Mouse (Mus musculus): ENCODE data around the gene Med13l. TPM values are rescaled to one million over a fixed set of nuclear protein-coding genes. Genes with fewer than 3 reads are reported as not detected.
A peak's percentile ranks its signal among the peaks of the same experiment; 100 is the strongest.

The Med13l gene
- polyA plus RNA-seq, 1 experiment from 2014 or later: 13.9 TPM

DNA sequence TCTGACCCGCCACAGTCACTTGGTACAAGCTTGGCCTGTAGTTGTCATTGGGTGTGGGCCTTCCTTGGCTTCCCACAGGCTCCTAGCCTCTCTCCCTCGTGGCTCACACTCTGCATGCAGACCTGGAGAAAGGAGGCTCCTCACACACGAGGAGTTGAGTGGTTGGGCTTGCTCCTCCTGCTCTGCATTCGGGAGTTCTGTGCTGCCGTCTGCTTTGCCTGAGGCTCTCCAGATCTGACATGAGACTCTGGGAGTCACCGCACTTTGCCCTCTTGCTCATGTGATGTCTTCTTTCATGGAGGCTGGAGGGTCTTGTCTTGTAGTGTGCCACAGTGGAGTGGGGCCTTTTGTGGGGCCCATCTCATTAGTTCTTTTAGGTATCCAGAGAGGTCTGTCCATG, 26.1 kb downstream of the Med13l start:
- Histone ChIP-seq H3K4me1 (peaks cover 60% of the 10 kb centered on the region), H3K36me3 (no peaks in the 10 kb centered on the region), H3K27ac (no peak overlapping the region), H3K27me3 (ENCODE audit: low read depth, poor library complexity, severe bottlenecking) (no peaks in the 10 kb centered on the region), H3K4me3 (no peak overlapping the region), H3K9me3 (replicated peaks) (no peaks in the 10 kb centered on the region)
- no peak for DNase-seq (ENCODE audit: low spot score)
- 39% methylated on average over 6 of the region's 6 CpGs for WGBS

DNA sequence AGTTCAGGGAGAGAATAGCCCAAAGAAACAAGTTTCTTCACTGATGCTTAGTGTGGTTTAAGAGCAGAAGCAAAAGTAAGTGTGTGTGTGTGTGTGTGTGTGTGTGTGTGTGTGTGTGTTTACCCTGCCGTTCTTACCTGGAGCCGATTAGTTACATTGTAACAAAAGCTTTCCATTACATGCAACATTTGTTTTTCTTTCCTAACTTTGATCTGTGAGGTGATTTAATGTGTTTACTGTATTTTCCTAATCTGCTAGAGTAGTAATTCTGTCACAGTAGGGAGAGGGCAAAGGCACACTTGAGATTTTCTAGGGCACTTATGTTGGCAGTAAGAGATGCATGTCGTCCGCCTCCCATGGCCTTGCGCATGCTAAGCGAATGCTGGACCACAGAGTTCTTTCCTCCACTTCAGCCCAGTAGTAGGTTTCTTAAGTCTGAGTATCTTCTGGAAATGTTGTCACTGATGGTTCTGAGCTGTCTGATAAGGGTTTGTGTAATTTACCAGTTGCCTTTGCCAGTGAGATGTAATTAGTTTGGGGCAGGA, 28.0 kb downstream of the Med13l start:
- H3K9me3 ChIP-seq (replicated peaks): no peaks in the 10 kb centered on the region

DNA sequence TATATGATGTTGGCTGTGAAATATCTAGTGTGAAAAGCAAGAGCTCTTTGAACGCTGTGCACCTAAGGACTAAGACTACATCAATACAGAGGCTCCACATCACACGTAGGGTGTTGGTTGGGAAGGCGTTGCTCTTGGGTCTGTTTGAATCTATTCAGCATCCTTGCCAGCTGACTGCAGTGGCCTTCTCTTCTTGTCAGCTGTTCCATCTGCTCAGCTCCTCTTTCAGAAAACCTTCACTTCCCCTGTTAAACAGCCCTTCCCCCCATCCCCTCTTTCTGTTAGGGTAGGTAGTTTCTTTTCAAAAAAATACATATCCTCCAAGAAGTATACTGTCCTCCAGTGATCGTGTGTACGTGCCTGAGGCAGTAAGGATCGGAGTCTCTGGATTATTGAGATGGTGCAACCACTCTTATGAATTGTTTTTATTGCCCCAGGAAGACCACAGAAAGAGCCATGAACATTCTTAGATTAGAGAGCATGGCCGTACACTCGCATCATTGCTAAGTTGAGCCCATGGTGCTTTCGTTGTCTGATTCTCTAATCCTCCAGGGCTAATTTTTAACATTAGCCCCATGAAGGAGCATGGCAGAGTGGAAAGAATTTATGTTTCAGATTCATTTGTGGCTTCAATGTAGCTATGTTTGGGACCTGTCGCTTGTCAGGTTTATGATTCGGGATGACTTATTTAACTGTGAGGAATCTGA, 28.9 kb downstream of the Med13l start:
- no peak overlapping the region for H3K4me3 ChIP-seq
- H3K9me3 ChIP-seq (replicated peaks): no peaks in the 10 kb centered on the region
- no peak for DNase-seq (ENCODE audit: low spot score)
- 79% methylated on average over 11 of the region's 11 CpGs for WGBS
- no peaks in the 10 kb centered on the region for H3K36me3 ChIP-seq
- H3K27me3 ChIP-seq (ENCODE audit: low read depth, poor library complexity, severe bottlenecking): no peaks in the 10 kb centered on the region
- H3K4me1 ChIP-seq: peaks cover 62% of the 10 kb centered on the region
- H3K27ac ChIP-seq: no peak overlapping the region

More for the DNA sequence above, 28.0 kb downstream of the Med13l start:
- Histone ChIP-seq H3K4me3 (no peak overlapping the region), H3K36me3 (no peaks in the 10 kb centered on the region), H3K27me3 (ENCODE audit: low read depth, poor library complexity, severe bottlenecking) (no peaks in the 10 kb centered on the region), H3K4me1 (peaks cover 62% of the 10 kb centered on the region), H3K27ac (0 out of 2 replicates have a peak overlapping the region, but pooled peaks have one; percentile 7)
- DNase-seq (ENCODE audit: low spot score): no peak
- 76% methylated on average over 6 of the region's 6 CpGs for WGBS

DNA sequence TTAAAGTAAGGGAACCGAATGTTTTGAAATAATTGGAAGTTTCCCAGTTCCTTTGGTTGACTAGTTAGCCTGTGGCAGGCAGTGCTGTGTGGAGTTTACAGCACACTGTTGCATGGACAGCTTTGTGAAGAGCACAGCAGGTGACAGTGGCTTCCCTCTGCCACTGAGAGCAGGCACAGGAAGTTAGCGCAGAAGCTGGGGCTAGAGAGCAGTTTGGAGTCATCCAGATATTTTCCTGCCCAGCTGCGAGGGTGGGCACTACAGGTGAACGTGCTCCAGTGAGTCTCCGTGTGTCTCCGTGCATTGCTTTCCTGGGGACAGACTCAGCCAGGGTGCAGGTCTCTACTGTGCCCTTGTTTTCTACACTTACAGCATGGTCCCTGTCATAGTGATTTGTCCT, 30.4 kb downstream of the Med13l start:
- 44% methylated on average over 6 of the region's 6 CpGs for WGBS
- H3K4me1 ChIP-seq: peaks cover 57% of the 10 kb centered on the region
- 0 out of 2 replicates have a peak, but pooled peaks cover 5% of the 10 kb centered on the region for H3K36me3 ChIP-seq

DNA sequence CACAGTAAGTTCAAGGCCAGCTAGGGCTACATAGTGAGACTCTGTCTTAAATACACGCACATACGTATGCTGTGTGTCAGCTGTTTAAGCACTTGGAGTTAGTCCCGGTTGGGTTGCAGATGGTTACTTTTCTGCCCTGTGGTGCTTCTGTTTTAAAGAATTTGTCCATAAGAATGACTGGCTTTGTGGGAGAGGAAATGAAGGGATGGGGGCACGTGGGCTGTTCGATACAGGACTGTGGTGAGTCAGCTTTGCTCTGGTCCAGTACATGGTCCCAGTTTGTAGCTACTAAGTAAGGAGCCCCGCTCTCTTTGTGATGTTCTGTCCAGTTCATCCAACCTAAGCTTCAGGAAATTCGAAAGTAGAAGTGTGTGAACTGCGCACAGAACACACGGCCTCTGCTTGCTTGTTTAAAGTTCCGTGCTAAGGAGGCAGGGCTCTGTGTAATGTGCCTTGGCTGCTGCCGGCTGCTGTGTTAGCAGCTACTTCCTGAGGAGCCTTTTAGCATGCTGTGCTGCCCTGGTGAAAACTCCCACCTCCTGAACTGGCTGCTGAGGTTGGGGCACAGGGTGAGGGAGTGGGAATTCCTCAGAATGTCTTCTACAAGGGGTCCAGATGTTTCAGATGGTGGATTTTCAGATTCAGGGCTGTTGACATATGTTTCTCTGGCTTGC, 31.5 kb downstream of the Med13l start:
- H3K9me3 ChIP-seq (replicated peaks): no peaks in the 10 kb centered on the region
- no peaks in the 10 kb centered on the region for H3K27me3 ChIP-seq (ENCODE audit: low read depth, poor library complexity, severe bottlenecking)
- peak overlapping the region; percentile 14; the same call in 1 of the 2 replicates for H3K27ac ChIP-seq
- WGBS: 42% methylated on average over 11 of the region's 11 CpGs
- DNase-seq (ENCODE audit: low spot score): no peak
- peaks cover 49% of the 10 kb centered on the region for H3K4me1 ChIP-seq
- peaks cover 12% of the 10 kb centered on the region for H3K36me3 ChIP-seq
- H3K4me3 ChIP-seq: no peak overlapping the region

More for the DNA sequence above, 30.4 kb downstream of the Med13l start:
- Histone ChIP-seq H3K4me3 (no peak overlapping the region), H3K27me3 (ENCODE audit: low read depth, poor library complexity, severe bottlenecking) (no peaks in the 10 kb centered on the region), H3K27ac (no peak overlapping the region), H3K9me3 (replicated peaks) (no peaks in the 10 kb centered on the region)
- no peak for DNase-seq (ENCODE audit: low spot score)

DNA sequence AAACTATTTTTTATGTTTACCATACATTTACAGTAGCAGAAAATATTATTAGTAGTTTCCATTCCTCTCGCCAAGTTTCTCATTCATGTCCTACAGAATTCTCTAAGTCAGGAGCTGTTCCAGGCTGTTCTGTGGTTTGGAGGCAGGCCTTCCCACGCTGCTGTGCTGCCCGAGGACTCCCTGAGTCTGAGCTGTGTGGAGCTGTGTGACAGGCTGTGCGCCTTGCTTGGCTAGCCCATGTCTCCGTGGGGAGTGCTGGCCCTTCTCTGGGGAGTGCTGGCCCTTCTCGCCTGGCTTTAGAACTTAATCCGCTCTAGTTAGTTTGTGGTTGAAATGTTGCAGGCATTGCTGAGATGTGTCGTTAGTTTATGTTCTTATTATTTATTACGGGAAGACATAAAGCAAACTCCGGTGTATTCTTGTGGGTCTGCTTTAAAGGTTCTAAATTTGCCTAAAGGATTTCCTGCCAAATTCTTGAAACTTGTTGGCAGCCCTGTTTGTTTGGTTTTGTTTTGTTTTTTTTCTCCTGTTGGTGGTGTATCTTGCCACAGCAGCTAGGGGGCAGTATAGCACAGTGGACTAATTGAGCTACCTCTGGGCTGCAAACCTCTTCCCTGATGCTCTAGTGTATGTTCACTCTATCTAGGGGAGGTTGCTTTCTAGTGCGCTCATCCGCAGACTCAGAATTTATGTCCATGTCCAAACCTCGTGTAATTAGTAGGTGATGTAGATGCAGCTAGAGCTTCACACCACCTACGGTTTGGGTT, 34.2 kb downstream of the Med13l start:
- H3K4me1 ChIP-seq: peaks cover 32% of the 10 kb centered on the region
- H3K36me3 ChIP-seq: peaks cover 12% of the 10 kb centered on the region
- H3K27ac ChIP-seq: no peak overlapping the region
- no peak for DNase-seq (ENCODE audit: low spot score)
- no peaks in the 10 kb centered on the region for H3K27me3 ChIP-seq (ENCODE audit: low read depth, poor library complexity, severe bottlenecking)
- 65% methylated on average over 14 of the region's 14 CpGs for WGBS
- H3K4me3 ChIP-seq: no peak overlapping the region
- no peaks in the 10 kb centered on the region for H3K9me3 ChIP-seq (replicated peaks)

DNA sequence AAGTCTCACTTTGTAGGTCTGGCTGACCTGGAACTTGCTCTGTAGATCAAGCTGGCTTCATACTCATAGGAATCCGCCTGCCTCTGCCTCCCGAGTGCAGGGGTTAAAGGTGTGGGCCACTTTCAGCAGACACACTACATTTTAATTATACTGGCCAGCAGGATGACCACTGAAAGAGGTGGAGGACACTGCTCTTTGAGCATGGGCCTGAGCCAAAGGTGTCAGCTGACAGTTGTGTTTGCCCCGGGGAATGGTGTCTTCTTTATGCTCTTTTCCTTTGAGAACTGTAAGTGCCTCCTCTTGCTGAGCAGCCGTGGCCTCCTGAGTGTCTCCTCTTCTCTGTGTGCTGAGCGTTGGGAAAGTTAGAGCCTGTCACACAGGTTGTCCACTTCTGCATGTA, 35.4 kb downstream of the Med13l start:
- Histone ChIP-seq H3K36me3 (peaks cover 12% of the 10 kb centered on the region), H3K4me3 (no peak overlapping the region), H3K9me3 (replicated peaks) (no peaks in the 10 kb centered on the region), H3K27me3 (ENCODE audit: low read depth, poor library complexity, severe bottlenecking) (no peaks in the 10 kb centered on the region), H3K27ac (no peak overlapping the region), H3K4me1 (peaks cover 32% of the 10 kb centered on the region)
- no peak for DNase-seq (ENCODE audit: low spot score)
- WGBS: 87% methylated on average over 5 of the region's 5 CpGs

DNA sequence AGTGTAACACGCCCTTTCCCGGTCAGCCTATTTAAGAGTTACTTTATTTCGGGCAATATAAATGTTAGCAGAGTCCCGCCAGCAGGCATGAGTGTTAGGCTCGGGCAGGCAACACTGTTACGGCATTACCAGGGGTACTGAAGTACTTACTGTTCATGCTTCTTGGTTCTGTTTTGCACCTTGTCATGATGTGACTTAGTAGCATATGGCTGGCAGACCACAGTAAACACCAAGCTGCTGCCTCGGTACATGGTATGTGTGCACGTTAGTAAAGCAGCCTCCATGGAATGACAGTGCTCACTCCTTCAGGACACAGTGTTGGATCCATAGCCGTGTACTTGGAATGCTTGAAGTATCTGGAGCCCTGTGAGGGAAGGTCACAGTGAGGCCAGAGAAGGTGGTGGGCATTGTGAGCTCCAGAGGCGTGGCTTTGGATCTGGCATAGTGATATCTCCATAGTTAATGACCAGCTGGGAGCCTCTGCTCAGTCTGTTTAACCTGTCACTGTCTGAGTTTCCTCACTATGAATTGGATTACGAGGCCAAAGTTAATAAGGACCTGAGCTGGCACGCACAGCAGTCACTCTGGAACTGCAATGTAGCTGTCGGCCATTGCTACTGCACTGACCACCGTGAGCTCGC, 36.1 kb downstream of the Med13l start:
- DNase-seq (ENCODE audit: low spot score): no peak
- H3K27ac ChIP-seq: no peak overlapping the region
- no peak overlapping the region for H3K4me3 ChIP-seq
- H3K36me3 ChIP-seq: peaks cover 12% of the 10 kb centered on the region
- 85% methylated on average over 15 of the region's 15 CpGs for WGBS
- H3K27me3 ChIP-seq (ENCODE audit: low read depth, poor library complexity, severe bottlenecking): no peaks in the 10 kb centered on the region
- peaks cover 32% of the 10 kb centered on the region for H3K4me1 ChIP-seq
- no peaks in the 10 kb centered on the region for H3K9me3 ChIP-seq (replicated peaks)

DNA sequence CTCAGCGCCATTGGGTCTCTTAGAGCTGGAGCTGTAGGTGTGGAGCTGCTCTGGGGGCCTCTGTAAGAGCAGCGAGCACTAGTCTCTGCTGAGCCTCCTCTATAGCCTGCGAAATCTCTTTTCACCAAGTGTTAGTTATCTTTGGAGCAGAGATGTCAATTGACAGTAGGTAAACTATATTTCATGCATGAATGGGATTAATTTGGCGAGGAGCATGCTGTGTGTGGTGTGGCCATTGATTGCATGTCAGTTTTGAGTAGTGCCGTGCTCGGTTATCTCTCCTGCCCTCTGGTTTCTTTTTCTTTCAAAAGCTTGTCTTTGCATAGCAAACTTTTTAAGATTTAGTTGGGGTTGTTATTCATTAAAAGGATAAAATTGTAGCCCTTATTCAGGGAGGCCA, 38.1 kb downstream of the Med13l start:
- no peaks in the 10 kb centered on the region for H3K27me3 ChIP-seq (ENCODE audit: low read depth, poor library complexity, severe bottlenecking)
- peaks cover 12% of the 10 kb centered on the region for H3K36me3 ChIP-seq
- H3K27ac ChIP-seq: no peak overlapping the region
- no peak for DNase-seq (ENCODE audit: low spot score)
- H3K4me1 ChIP-seq: peaks cover 34% of the 10 kb centered on the region
- 90% methylated on average over 6 of the region's 6 CpGs for WGBS
- no peak overlapping the region for H3K4me3 ChIP-seq
- no peaks in the 10 kb centered on the region for H3K9me3 ChIP-seq (replicated peaks)

DNA sequence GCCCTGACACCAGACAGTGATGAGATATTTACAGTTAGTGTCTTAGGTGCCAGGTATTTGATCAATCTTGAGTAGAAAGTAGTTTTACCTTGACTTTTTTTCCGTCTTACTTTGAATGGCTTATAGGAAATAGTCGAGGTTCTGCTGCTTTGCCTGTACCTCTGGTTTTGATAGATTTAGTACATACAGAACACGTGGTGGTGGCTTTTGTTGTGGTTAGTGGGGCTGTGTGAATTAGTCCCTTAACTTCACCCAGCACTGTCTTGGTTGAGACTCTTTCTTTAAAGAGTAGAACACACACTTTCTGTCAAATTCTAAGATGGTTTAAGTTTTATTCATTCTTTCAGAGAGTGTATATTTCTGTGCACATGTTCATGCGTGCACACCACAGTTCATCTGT, 41.0 kb downstream of the Med13l start:
- Histone ChIP-seq H3K4me3 (no peak overlapping the region), H3K4me1 (peaks cover 42% of the 10 kb centered on the region), H3K27ac (no peak overlapping the region), H3K27me3 (ENCODE audit: low read depth, poor library complexity, severe bottlenecking) (no peaks in the 10 kb centered on the region), H3K9me3 (replicated peaks) (no peaks in the 10 kb centered on the region), H3K36me3 (peaks cover 3% of the 10 kb centered on the region)
- WGBS: 79% methylated on average over 4 of the region's 4 CpGs
- DNase-seq (ENCODE audit: low spot score): no peak

DNA sequence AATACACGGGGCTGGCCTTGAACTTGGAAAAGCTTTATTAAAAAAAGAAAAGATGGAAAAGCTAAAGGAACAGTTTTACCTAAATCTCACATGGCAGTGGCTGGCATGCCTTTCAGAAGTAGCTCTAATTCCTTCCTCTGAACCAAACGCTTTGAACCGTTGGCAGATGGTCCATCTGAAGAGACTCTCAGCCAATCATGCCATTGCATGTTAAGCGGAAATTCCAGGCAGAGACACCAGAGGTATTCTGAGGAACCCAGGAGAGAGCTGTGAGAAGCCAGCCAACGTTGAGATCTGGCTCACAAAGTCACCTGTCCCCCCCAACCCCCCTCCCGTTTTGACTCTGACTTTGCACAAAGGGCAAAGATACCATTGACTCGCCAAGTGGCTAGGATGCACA, 42.2 kb downstream of the Med13l start:
- Histone ChIP-seq H3K4me1 (peaks cover 43% of the 10 kb centered on the region), H3K27ac (no peak overlapping the region), H3K4me3 (no peak overlapping the region), H3K9me3 (replicated peaks) (no peaks in the 10 kb centered on the region), H3K36me3 (no peaks in the 10 kb centered on the region), H3K27me3 (ENCODE audit: low read depth, poor library complexity, severe bottlenecking) (no peaks in the 10 kb centered on the region)
- DNase-seq (ENCODE audit: low spot score): no peak
- 79% methylated on average over 7 of the region's 7 CpGs for WGBS

DNA sequence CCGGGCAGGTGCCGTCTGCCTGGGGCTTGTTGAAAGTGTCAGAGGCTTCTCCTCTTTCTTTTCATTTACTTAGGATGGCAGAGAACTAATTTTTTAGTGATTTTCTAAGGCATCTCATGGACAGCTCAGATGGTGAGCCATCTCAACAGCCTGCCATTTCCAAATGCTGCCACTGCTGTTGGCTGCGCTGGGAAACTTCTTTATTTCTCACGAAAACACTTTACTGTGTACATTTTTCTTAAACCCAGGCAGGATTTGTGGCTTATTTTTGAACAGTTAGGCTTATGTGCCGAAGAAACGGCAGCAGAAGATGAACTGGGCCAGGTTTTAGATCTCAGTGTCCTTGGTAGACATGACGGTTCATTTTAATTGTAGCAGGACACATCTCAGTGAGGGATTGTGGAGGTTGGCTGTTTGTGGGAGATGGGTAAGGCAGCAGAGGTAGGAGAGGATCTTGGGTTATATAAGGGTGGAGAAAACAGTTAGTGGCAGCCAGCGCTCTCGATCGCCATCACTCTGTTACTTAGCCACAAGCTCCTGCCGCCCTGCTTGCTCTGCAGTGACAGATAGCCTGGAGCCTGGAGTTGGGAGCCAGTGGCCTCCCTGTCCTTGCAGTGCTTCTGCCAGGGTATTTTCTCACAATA, 45.1 kb downstream of the Med13l start:
- Histone ChIP-seq H3K27me3 (ENCODE audit: low read depth, poor library complexity, severe bottlenecking) (no peaks in the 10 kb centered on the region), H3K9me3 (replicated peaks) (no peaks in the 10 kb centered on the region), H3K4me3 (no peak overlapping the region), H3K27ac (no peak overlapping the region), H3K36me3 (no peaks in the 10 kb centered on the region), H3K4me1 (peaks cover 46% of the 10 kb centered on the region)
- 83% methylated on average over 11 of the region's 11 CpGs for WGBS
- DNase-seq (ENCODE audit: low spot score): no peak
